Mouse (Mus musculus) CH12.LX (cell line): Measurements from ENCODE around the gene Gm20604. TPM values are rescaled to one million over a fixed set of nuclear protein-coding genes. Genes with fewer than 3 reads are reported as not detected.

Experiments used
- DNase-seq: peaks from one replicate; pipeline ENCODE4 v3.0.0-alpha.2; 2013; ENCODE audit errors: extremely low read depth
- H3K27ac ChIP-seq: 2 replicates; pipeline ENCODE4 v1.5.1; 2012; ENCODE audit warnings: low read depth, mild to moderate bottlenecking, control low read depth, moderate library complexity; ENCODE audit not compliant: insufficient read depth
- H3K27me3 ChIP-seq: replicated peaks from 2 replicates; pipeline ENCODE3; 2012; ENCODE audit warnings: inconsistent platforms
- H3K36me3 ChIP-seq, 2 experiments: replicated peaks in 1 of 2; 2 replicates each; pipeline versions ENCODE3 to v1.6.1; 2012; ENCODE audit warnings: inconsistent platforms in 1 of 2, low read length in 1 of 2, mild to moderate bottlenecking in 1 of 2, mixed read lengths in 1 of 2, moderate library complexity in 1 of 2; ENCODE audit not compliant: control insufficient read depth in 1 of 2, insufficient read depth in 1 of 2
- H3K4me1 ChIP-seq, 2 experiments: 2 replicates each; pipeline ENCODE4 v1.6.1; 2012; ENCODE audit warnings: inconsistent platforms in 1 of 2, moderate library complexity in 1 of 2; ENCODE audit not compliant: insufficient read depth in 2 of 2, control insufficient read depth in 1 of 2
- H3K4me2 ChIP-seq: 2 replicates; pipeline ENCODE4 v1.6.1; 2012; ENCODE audit warnings: low read depth, mild to moderate bottlenecking, control low read depth; ENCODE audit not compliant: poor library complexity, insufficient read depth, severe bottlenecking
- H3K4me3 ChIP-seq, 3 experiments: fragments of 150-350 bp in 1 of 3; sonication (generic) in 1 of 3; replicated peaks in 1 of 3; 2 replicates each; pipeline versions ENCODE3 to v1.5.1; 2011 to 2012; ENCODE audit warnings: low read depth in 2 of 3, low read length in 2 of 3, mild to moderate bottlenecking in 2 of 3, moderate library complexity in 2 of 3, control low read depth in 1 of 3, improper control_type of control experiment in 1 of 3, inconsistent platforms in 1 of 3, mixed read lengths in 1 of 3; ENCODE audit not compliant: poor library complexity in 1 of 3
- H3K79me2 ChIP-seq: replicated peaks from 2 replicates; pipeline ENCODE4 v1.6.1; 2012; ENCODE audit warnings: mild to moderate bottlenecking, moderate library complexity; ENCODE audit not compliant: control insufficient read depth, poor library complexity, insufficient read depth, severe bottlenecking; ENCODE audit errors: extremely low read depth
- H3K9ac ChIP-seq: 2 replicates; pipeline ENCODE4 v1.6.1; 2012; ENCODE audit warnings: low read depth, mild to moderate bottlenecking, control low read depth, moderate library complexity; ENCODE audit not compliant: insufficient read depth
- H3K9me3 ChIP-seq: replicated peaks from 2 replicates; pipeline ENCODE3; 2012; ENCODE audit warnings: low read length, inconsistent platforms, mixed read lengths
- BHLHE40 ChIP-seq: IDR thresholded peaks from 2 replicates; pipeline ENCODE4 v1.6.1; 2011; ENCODE audit warnings: mild to moderate bottlenecking, low read depth, low read length, improper control_type of control experiment
- CHD2 ChIP-seq: IDR thresholded peaks from 2 replicates; pipeline ENCODE4 v1.6.1; 2011; ENCODE audit warnings: low read length, improper control_type of control experiment
- CTCF ChIP-seq, 2 experiments: IDR thresholded peaks in 1 of 2; conservative IDR thresholded peaks in 1 of 2; 2 replicates each; pipeline ENCODE4 v1.5.1; 2011 to 2012; ENCODE audit warnings: low read depth in 2 of 2, low read length in 2 of 2, improper control_type of control experiment in 1 of 2, inconsistent platforms in 1 of 2, mild to moderate bottlenecking in 1 of 2, moderate library complexity in 1 of 2
- E2F4 ChIP-seq: IDR thresholded peaks from 2 replicates; pipeline ENCODE4 v1.6.1; 2011; ENCODE audit warnings: low read depth, low read length, improper control_type of control experiment; ENCODE audit not compliant: insufficient replicate concordance
- ELF1 ChIP-seq: IDR thresholded peaks from 2 replicates; pipeline ENCODE4 v1.6.1; 2014; ENCODE audit warnings: low read depth, mild to moderate bottlenecking, inconsistent platforms, low read length, improper control_type of control experiment
- EP300 ChIP-seq: IDR thresholded peaks from 2 replicates; pipeline ENCODE4 v1.6.1; 2011; ENCODE audit warnings: low read length, improper control_type of control experiment
- IRF4 ChIP-seq: IDR thresholded peaks from 2 replicates; pipeline ENCODE4 v1.6.1; 2014; ENCODE audit warnings: low read depth, mild to moderate bottlenecking, inconsistent platforms, low read length, improper control_type of control experiment
- MYC ChIP-seq: IDR thresholded peaks from 2 replicates; pipeline ENCODE4 v1.6.1; 2011; ENCODE audit warnings: low read depth, mild to moderate bottlenecking, improper control_type of control experiment, low read length
- NELFE ChIP-seq: IDR thresholded peaks from 2 replicates; pipeline ENCODE4 v1.6.1; 2011; ENCODE audit warnings: low read depth, low read length, improper control_type of control experiment
- PAX5 ChIP-seq: IDR thresholded peaks from 2 replicates; pipeline ENCODE4 v1.6.1; 2012; ENCODE audit warnings: low read length, inconsistent platforms, mixed read lengths
- POLR2AphosphoS2 ChIP-seq: IDR thresholded peaks from 2 replicates; pipeline ENCODE4 v1.6.1; 2011; ENCODE audit warnings: low read depth, low read length, improper control_type of control experiment
- RAD21 ChIP-seq: IDR thresholded peaks from 2 replicates; pipeline ENCODE4 v1.6.1; 2011; ENCODE audit warnings: low read depth, mild to moderate bottlenecking, low read length, improper control_type of control experiment, moderate library complexity
- SMC3 ChIP-seq: IDR thresholded peaks from 2 replicates; pipeline ENCODE4 v1.6.1; 2011; ENCODE audit warnings: low read depth, low read length, improper control_type of control experiment
- UBTF ChIP-seq: IDR thresholded peaks from 2 replicates; pipeline ENCODE4 v1.6.1; 2012; ENCODE audit warnings: low read depth, mild to moderate bottlenecking, inconsistent platforms, low read length, improper control_type of control experiment, moderate library complexity
- USF1 ChIP-seq: IDR thresholded peaks from 2 replicates; pipeline ENCODE4 v1.6.1; 2014; ENCODE audit warnings: low read depth, mild to moderate bottlenecking, inconsistent platforms, low read length, improper control_type of control experiment
- ZKSCAN1 ChIP-seq: IDR thresholded peaks from 2 replicates; pipeline ENCODE4 v1.6.1; 2012; ENCODE audit warnings: low read depth, inconsistent platforms, low read length, improper control_type of control experiment, borderline replicate concordance
- ZMIZ1 ChIP-seq: IDR thresholded peaks from 2 replicates; pipeline ENCODE4 v1.6.1; 2012; ENCODE audit warnings: low read depth, mild to moderate bottlenecking, inconsistent platforms, low read length, improper control_type of control experiment
- ZNF384 ChIP-seq: IDR thresholded peaks from 2 replicates; pipeline ENCODE4 v1.6.1; 2012; ENCODE audit warnings: low read depth, low read length, improper control_type of control experiment, inconsistent platforms
- dilution Hi-C: fragments of 300-500 bp; cut with MboI; formaldehyde crosslinking; loops from 2 replicates; pipeline ENCODE4 v1.14.3; 2020; ENCODE audit warnings: low sequenced_read_pairs; ENCODE audit not compliant: extremely low pct_unique_long_range_greater_than_20kb, extremely low pct_ligation_motif_present
- in situ Hi-C: fragments of 300-500 bp; cut with MboI; formaldehyde crosslinking; loops from 3 replicates; pipeline ENCODE4 v1.14.3; 2019; ENCODE audit warnings: low sequenced_read_pairs, low pct_ligation_motif_present, low pct_unique_long_range_greater_than_20kb, mixed read lengths
- polyA plus RNA-seq: library from polyadenylated mRNA; unstranded; fragments of >175 nt; gene quantifications from 2 replicates; pipeline ENCODE4 v1.2.1, GENCODE M21; 2012; ENCODE audit warnings: low read depth; ENCODE audit not compliant: insufficient read length
- total RNA-seq, 2 experiments: library from RNA; depleted of rRNA; stranded (reverse); fragments of 300-350 nt in 1 of 2; fragments of >200 nt in 1 of 2; gene quantifications; 2 replicates each; pipeline ENCODE4 v1.2.3; 2012 to 2014

Gene Gm20604
- total and polyA plus RNA-seq, 3 experiments, result 5.7 to 14.4 (median 11.3) TPM

DNA sequence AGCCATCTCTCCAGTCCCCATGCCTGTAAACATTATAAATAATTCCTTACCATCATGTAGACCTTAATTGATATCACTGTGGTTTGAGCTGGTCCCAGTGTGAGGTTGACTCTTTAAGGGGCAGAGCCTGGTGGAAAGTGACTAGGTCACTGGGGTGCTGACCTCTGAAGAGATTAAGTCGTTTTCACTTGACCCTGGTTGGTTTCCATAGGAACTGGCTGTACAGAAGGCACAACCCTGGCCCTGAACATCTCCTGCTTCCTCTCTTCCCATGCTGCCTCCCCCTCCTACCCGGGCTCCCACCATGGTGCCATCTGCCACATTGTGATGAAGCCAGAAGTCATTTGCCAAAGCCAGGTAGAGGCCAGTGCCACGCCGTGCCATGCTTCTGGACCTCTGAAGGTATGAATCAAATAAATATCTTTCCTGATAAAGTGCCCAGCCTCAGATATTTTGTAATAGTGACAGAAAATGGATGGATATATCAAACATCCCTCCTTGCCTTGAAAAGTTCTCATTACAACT lies 47.6 kb downstream of the Gm20604 start (continued):
- TF ChIP-seq EP300 (no peak), ELF1 (no peak), POLR2AphosphoS2 (no peak)

DNA sequence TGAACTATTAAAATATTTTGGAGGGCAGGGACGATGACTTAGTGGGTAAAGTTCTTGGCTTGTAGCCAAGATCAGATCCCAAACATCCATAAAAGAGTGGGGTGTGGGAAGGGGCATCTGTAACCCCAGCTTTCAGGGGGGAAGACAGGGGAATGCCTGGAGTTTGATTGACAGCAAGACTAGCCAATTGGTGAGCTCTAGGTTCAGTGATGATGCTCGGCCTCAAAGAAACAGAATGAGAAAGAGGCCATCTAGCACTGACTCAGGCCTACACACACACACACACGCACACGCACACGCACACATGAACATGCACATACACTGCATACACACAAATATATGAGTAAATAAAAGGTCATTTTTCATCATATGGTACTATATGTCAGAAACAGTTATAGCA lies 48.6 kb downstream of the Gm20604 start:
- in situ Hi-C loops (loop anchor here (5.0 kb wide), 2 partner anchors 133 to 183 kb away; no protein-coding TSS in a partner anchor), dilution Hi-C loops (no loop called here)
- H3K9me3 ChIP-seq, result no peaks in the 10 kb centered on the region
- no peak overlapping the region for H3K4me3 ChIP-seq
- H3K27ac ChIP-seq, result no peak overlapping the region
- H3K4me1 ChIP-seq, result peaks cover 0 to 12% of the 10 kb centered on the region in 2 experiments; a peak in 2 of 4 replicates
- DNase-seq, result no peak
- no peak overlapping the region for H3K9ac ChIP-seq
- no peaks in the 10 kb centered on the region for H3K79me2 ChIP-seq
- TF ChIP-seq MYC (no peak), PAX5 (no peak), EP300 (no peak), NELFE (no peak), E2F4 (no peak), USF1 (no peak), CHD2 (no peak), ZMIZ1 (no peak)
- H3K27me3 ChIP-seq, result peaks cover 1% of the 10 kb centered on the region
- H3K36me3 ChIP-seq, result no peaks in the 10 kb centered on the region
- no peak overlapping the region for H3K4me2 ChIP-seq

DNA sequence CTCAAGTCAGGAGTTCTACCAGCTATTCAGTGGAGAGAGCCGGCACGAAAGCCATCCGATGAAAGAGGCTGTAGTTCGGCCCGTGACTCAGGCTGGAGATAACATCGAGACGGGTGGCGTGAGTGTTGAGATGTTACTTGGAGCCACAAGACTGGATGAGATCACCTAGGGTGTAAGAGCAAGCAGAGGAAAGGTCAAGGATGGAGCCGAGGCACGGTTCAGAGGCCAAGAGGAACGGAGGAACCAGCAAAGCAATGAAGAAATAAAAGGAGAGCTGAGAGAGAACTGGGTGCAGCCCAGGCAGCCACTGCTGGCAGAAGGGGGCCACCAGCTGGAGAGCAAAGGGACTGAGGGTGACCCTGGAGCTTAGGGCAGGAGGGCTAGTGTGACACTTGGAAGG lies 50.3 kb downstream of the Gm20604 start:
- TF ChIP-seq RAD21 (peak; percentile 66), SMC3 (peak; percentile 70), ZKSCAN1 (no peak), UBTF (no peak), USF1 (no peak), BHLHE40 (no peak), PAX5 (no peak), ZNF384 (no peak), CTCF (conservative IDR thresholded peaks at IDR 0.05 in 1 of 2, IDR thresholded peaks at IDR 0.05 in 1 of 2; ENCODE audit: low read depth in 2 of 2, low read length in 2 of 2) (peak in 1 of 2 experiments; percentile 70; a peak in 2 of 4 replicates), IRF4 (no peak)
- in situ Hi-C loops, result loop anchor here (5.0 kb wide), 2 partner anchors 131 to 181 kb away; no protein-coding TSS in a partner anchor
- Histone ChIP-seq H3K4me1 (peaks cover 0 to 12% of the 10 kb centered on the region in 2 experiments; a peak in 2 of 4 replicates), H3K4me3 (no peak overlapping the region), H3K9ac (no peak overlapping the region), H3K79me2 (no peaks in the 10 kb centered on the region; the same call in 1 of the 2 replicates), H3K36me3 (no peaks in the 10 kb centered on the region), H3K9me3 (no peaks in the 10 kb centered on the region), H3K27ac (no peak overlapping the region), H3K27me3 (peaks cover 1% of the 10 kb centered on the region), H3K4me2 (no peak overlapping the region)
- no peak for DNase-seq
- dilution Hi-C loops, result no loop called here
